Mouse (Mus musculus) liver, embryonic 14.5 days (tissue): ENCODE measurements around the gene Tsr3.

Experiments used
- CTCF ChIP-seq: IDR thresholded peaks from 2 replicates; pipeline ENCODE4 v1.5.1; 2016; ENCODE audit warnings: antibody characterized with exemption, low read depth, control low read depth
- EP300 ChIP-seq: IDR thresholded peaks from 2 replicates; pipeline ENCODE4 v1.6.1; 2016; ENCODE audit warnings: antibody characterized with exemption, low read depth

DNA sequence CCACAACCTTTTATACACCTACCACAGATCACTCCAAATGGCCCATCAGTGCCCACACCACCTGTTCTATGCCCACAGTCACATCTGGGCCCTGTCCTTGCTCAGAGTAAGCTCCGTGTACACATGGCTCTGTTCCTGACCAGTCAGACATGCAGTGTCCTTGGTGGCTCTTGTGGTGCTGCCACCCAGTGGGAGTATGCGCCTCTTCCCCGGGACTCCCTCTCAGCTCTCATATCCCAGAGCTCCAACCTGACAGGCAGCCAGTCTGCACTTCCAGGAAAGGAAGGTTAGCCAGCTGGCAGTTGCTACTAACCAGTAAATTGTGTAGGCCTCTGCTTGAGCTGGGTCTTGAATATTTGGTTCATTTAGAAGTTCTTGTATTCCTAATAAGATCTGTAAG, 24.5 kb downstream of the Tsr3 start:
- no peak for TF ChIP-seq EP300
- TF ChIP-seq CTCF: peak; percentile 68
